Mouse (Mus musculus) liver, embryonic 14.5 days (tissue): ENCODE data around the gene Eno3.

Experiments used
- CTCF ChIP-seq: IDR thresholded peaks from 2 replicates; pipeline ENCODE4 v1.5.1; 2016; ENCODE audit warnings: antibody characterized with exemption, low read depth, control low read depth
- EP300 ChIP-seq: IDR thresholded peaks from 2 replicates; pipeline ENCODE4 v1.6.1; 2016; ENCODE audit warnings: antibody characterized with exemption, low read depth

- TF ChIP-seq CTCF (no peak), EP300 (no peak)
These were observed 22.9 kb downstream of the Eno3 start for GRCm38 (mm10) chr11:70679894-70680293.
